7 mouse cellular contexts compared by ENCODE assay signal in genomic region chr12:64829662-64830249, GRCm38 (mm10).
DNase-seq lines count a peak whose midpoint lies in the region; ATAC-seq and TF ChIP-seq lines count a peak whose summit lies in the region.

No protein-coding gene starts in this region.

- H3K4me2 ChIP-seq in intestine, postnatal 0 days (replicated peaks; ENCODE audit: low read depth), result no peak overlapping the region
- H3K4me2 ChIP-seq in neural tube, embryonic 14.5 days (ENCODE audit: low read depth, low read length), result no peak overlapping the region

- no peak overlapping the region for H3K4me3 ChIP-seq in layer of hippocampus, adult 2 months
- H3K4me3 ChIP-seq in cortical plate, adult 2 months (ENCODE audit: insufficient read depth, low read length), result no peak overlapping the region
- no peak overlapping the region for H3K4me3 ChIP-seq in intestine, postnatal 0 days (ENCODE audit: low read depth, low read length)
- H3K4me3 ChIP-seq in neural tube, embryonic 14.5 days (ENCODE audit: low read depth, low read length), result no peak overlapping the region

- no peaks in the 10 kb centered on the region for H3K9me3 ChIP-seq in intestine, postnatal 0 days (ENCODE audit: control insufficient read depth)
- no peaks in the 10 kb centered on the region for H3K9me3 ChIP-seq in neural tube, embryonic 14.5 days (ENCODE audit: control insufficient read depth, low read length)

- no peaks in the 10 kb centered on the region for H3K27me3 ChIP-seq in intestine, postnatal 0 days (replicated peaks; ENCODE audit: control insufficient read depth, insufficient read depth, low read length)
- no peaks in the 10 kb centered on the region for H3K27me3 ChIP-seq in neural tube, embryonic 14.5 days (ENCODE audit: control insufficient read depth, insufficient read depth, low read length)

- no peaks in the 10 kb centered on the region for H3K36me3 ChIP-seq in intestine, postnatal 0 days (ENCODE audit: control insufficient read depth, insufficient read depth)
- H3K36me3 ChIP-seq in neural tube, embryonic 14.5 days (ENCODE audit: control insufficient read depth, insufficient read depth, low read length), result no peaks in the 10 kb centered on the region

- no peaks in the 10 kb centered on the region; the same call in 1 of the 2 replicates for H3K4me1 ChIP-seq in cortical plate, adult 2 months (ENCODE audit: control insufficient read depth, insufficient read depth, low read length)
- H3K4me1 ChIP-seq in intestine, postnatal 0 days (replicated peaks; ENCODE audit: control insufficient read depth, insufficient read depth, low read length), result no peaks in the 10 kb centered on the region
- H3K4me1 ChIP-seq in neural tube, embryonic 14.5 days (ENCODE audit: control insufficient read depth, insufficient read depth, low read length), result no peaks in the 10 kb centered on the region

- H3K9ac ChIP-seq in intestine, postnatal 0 days (ENCODE audit: low read depth, low read length), result no peak overlapping the region
- H3K9ac ChIP-seq in neural tube, embryonic 14.5 days (replicated peaks; ENCODE audit: low read depth, low read length), result no peak overlapping the region

- ATAC-seq in intestine, postnatal 0 days, result peak; percentile 41; the same call in 1 of the 2 replicates
- ATAC-seq in neural tube, embryonic 14.5 days (ENCODE audit: low read depth), result peak; percentile 87

- DNase-seq in layer of hippocampus, adult 2 months (ENCODE audit: low spot score in 2 of 2), result peak in 1 of 2 experiments; percentile 29
- DNase-seq in layer of hippocampus, adult 8-10 months (ENCODE audit: low spot score in 2 of 2), result no peak
- peak; percentile 53 for DNase-seq in MEL-GATA-1-ER (ENCODE audit: extremely low read depth, low read depth)
- no peak for DNase-seq in heart, postnatal 4 days

- TF ChIP-seq POLR2A in cortical plate, adult 2 months (IDR thresholded peaks at IDR 0.05; ENCODE audit: extremely low read depth, insufficient read depth, low read length), result no peak

- 0% methylated on average over 1 of the region's 1 CpGs for WGBS in intestine, postnatal 0 days
- WGBS in neural tube, embryonic 14.5 days, result 9% methylated on average over 1 of the region's 1 CpGs

- TF ChIP-seq CTCF in layer of hippocampus, adult 2 months (conservative IDR thresholded peaks at IDR 0.05), result peak; percentile 89
- TF ChIP-seq CTCF in cortical plate, adult 2 months (IDR thresholded peaks at IDR 0.05; ENCODE audit: extremely low read depth, insufficient read depth, low read length), result peak; percentile 35; the same call in 1 of the 2 replicates
- peak; percentile 85 for TF ChIP-seq CTCF in intestine, postnatal 0 days (IDR thresholded peaks at IDR 0.05; ENCODE audit: low read depth)

- H3K27ac ChIP-seq in layer of hippocampus, adult 2 months, result no peak overlapping the region
- H3K27ac ChIP-seq in cortical plate, adult 2 months (ENCODE audit: insufficient read depth, low read length), result no peak overlapping the region
- no peak overlapping the region for H3K27ac ChIP-seq in intestine, postnatal 0 days (ENCODE audit: low read depth, low read length)
- H3K27ac ChIP-seq in neural tube, embryonic 14.5 days (ENCODE audit: low read depth, low read length), result no peak overlapping the region

Comparison
In these comparisons a context has a peak if more than half of its experiments do, and no peak if none do; other contexts are left out.
1. CTCF ChIP-seq: peak in every context shown above with its lines; median percentile 89 in layer of hippocampus, adult 2 months; 85 in intestine, postnatal 0 days; 35 in cortical plate, adult 2 months.